Mouse (Mus musculus): Measurements from ENCODE around the gene Slc7a5. TPM values are rescaled to one million over a fixed set of nuclear protein-coding genes. Genes with fewer than 3 reads are reported as not detected.

The Slc7a5 gene
- polyA plus RNA-seq, 1 experiment, result 11.0 TPM

DNA sequence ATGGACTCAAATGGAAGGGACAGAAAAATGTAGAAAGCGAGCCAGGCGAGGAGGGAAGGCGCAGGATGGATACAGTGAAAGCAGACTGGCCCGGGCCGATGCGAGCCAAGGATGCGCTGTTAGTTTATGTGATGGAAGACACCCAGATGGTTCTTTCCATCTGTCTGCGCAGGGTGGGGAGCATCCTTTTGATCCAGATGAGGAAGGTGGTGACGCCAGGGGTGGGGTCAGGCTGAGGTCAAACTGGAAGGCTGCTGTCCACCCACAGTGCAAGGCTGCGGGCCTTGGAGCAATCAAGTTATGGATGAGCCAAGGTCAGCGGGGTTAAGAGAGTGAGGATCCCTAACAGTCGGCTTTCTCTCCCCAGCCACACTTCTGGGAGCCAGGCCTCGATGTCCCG lies 28.9 kb upstream of the Slc7a5 start:
- no peak for DNase-seq (ENCODE audit: low spot score)

DNA sequence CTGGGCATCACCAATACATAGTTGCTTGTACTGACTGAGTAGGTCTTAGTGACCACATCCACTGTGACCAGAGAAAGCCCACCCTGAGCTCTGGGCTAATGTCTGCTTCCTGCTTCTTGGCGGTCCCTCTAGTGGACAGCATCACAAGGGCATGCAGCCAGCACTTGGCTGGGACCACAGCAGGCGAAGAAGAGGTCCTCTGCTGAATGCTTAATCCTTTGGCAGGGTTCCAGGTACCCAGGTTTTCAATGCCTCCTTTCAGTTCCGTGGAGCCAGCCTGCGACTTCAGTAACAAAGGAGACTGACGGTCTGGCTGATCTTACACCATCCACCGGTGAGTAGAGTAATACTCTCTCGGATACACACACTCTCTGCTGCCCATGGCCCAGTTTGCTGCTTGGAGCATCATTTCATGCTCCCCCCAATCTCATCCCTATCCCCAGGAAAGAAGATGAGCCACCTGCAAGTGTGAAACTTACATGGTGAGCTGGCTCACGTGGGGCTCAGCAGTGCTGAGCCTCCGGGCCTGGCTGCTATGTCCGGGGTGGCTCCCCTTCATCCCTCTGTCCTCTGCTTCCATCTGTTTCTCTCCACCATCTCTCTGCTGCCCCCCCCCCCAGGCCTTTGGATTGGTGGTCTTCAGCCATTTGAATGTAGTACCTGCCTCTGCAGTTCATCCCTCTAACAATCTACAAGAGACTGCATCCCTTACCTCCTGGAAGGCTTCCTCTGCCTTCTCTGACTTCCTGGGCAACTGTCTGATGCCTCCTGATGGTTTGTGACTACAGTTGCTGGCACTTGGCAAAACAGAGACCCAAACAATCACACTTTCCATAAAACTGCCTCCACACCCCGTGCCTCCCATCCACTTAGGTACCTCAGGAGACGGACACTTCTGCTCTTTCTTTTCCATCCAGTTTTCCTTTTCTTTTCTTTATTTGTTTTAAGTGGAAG lies 28.1 kb upstream of the Slc7a5 start:
- DNase-seq (ENCODE audit: low spot score), result no peak

DNA sequence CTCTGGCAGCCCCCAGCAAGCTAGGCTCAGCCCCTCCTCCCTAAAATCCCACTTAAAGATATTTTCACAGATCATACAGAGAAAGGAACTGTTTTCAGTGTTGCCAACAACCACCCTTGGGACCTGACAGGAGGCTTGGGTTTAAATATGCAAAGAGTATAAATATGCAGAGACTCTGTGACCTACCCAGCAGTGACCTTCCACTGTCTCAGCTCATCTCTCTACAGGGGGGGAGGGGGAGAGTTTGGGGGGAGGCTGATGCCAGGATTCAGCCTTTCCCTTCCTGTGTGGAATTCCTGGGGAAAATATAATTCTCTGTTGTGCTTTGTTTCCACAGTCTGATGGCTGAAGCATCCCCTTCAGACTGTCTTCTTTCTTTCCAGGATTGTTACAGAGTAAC lies 27.4 kb upstream of the Slc7a5 start:
- no peak for DNase-seq (ENCODE audit: low spot score)

DNA sequence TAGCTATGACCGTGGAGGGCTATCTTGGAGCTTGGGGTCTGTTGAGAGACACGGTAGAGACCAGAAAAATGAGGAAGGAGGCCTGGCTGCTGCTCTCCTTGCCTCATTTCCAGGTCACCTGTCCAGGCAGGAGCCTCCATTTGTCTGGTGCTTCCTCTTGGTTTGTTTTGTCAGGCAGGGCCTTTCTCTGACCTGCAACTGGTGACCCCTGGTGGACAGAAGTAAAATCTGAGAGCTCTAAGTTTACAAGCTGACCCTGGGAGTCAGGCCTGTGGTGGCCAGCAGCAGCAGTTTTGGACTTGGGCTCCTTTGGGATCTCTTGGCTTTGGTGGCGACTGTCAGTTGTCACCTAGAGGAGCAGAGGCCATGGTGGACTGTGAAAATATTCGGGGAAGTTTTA lies 27.0 kb upstream of the Slc7a5 start:
- DNase-seq (ENCODE audit: low spot score), result no peak

DNA sequence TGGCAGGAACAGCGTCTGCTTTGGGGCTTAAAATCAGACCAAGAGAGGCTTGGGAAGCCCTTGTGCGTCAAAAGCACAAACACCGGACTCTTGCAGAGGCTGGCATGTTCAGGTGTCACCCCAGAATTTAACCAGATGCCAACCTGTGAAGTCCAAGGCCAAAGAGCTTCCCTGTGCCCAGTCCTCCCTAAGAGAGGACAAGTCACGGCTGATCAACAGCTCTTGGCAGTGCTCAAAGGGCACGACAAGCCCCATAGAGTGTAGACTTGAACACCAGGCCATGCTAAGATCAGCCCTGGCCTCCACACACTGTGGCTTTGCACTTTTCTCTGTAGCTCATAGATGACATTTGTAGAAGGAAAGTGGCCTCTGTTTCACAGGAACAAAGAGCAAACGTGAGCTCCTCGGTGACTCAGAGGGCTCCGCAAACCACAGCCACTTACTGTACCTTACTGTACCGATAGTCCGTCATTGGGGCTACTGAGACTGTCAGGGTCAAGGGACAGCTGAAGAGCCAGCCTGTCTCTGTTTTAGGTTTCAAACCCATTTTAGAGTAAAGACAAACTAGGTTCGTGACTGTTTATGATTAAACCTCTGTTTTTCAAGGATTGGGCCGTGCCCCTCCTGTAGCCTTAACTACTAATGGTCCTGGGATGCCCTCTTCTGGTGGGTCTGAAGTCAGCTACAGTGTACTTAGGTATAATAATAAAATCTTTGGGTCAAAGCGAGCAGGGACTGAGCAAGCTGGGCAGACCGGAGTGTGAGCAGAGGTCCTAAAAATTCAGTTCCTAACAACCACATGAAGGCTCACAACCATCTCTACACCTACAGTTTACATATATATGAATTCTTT lies 25.4 kb upstream of the Slc7a5 start:
- no peak for DNase-seq (ENCODE audit: low spot score)

DNA sequence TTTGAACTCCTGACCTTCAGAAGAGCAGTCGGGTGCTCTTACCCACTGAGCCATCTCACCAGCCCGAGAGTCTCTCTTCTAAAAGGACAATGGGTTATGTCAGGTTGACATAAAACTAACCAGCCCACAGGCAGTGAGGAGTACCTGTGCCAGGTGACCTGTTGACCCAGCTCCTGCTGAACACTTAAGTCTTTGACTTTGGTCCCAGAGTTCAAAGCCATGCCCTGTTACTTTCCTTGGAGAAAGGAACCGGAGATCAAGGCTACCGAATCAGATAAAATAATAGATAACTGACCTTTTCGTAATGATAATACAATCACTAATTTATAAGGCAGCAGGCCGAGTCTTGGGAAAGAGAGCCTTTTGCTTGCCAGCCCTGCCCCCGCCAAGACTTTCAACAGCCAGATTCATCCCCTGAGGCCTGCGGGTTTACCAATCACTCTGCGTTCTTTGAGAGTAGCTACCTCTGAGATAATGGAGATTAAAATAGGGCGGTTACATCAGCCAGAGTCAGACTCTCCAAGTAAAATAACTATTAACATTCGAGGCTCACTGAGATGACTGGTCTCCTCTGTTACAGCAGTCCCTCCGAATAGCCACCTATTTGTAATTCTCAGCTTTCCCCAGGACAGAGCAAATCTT lies 24.7 kb upstream of the Slc7a5 start:
- no peak for DNase-seq (ENCODE audit: low spot score)

DNA sequence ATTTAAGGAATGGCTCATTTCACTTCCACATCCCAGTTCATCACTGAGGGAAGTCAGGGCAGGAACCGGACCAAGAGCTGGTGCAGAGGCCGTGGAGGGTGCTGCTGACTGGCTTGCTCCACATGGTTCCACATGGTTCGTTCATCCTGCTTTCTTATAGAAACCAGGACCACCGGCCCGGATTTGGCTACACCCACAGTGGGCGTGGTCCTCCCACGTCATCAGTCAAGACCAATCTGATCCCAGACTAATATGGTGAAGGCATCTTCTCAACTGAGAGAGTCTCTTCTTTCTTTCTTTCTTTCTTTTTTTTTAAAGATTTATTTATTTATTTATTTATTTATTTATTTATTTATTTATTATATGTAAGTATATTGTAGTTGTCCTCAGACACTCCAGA lies 24.1 kb upstream of the Slc7a5 start:
- DNase-seq (ENCODE audit: low spot score), result no peak

DNA sequence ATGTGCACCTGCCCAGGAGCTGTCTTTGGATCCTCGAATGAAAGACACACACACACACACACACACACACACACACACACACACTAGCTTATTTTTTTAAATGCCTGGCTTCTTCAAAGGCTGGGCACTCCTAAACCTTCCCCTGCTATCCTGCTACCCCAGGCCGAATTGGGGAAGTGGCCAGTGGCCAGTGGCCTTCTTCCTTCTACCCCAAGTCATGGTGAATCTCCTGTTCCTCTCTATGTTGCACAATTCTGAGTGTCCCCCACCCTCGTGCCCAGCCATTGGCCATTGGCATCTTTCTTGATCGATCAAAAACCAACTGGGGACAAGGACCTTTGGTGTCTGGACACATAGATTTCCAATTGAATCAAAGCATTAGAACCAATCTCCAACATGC lies 22.6 kb upstream of the Slc7a5 start:
- no peak for DNase-seq (ENCODE audit: low spot score)

DNA sequence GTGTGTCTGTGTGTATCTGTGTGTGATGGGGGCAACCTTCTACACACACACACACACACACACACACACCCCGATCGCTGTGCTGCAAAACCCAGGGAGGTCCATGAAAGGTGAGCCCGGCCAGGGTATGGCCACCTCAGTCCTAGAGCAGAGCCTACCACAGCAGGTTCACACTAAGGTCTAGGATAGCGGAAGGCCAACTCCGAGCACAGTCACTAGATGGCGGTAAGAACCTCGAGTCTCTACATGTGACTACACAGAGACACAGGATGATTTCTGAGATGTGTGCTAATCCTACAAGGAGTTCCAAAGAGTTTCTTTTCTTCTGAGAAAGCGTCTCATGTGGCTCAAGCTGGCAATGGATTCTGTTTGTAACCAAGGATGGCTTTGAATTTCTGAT lies 19.8 kb upstream of the Slc7a5 start:
- no peak for DNase-seq (ENCODE audit: low spot score)

DNA sequence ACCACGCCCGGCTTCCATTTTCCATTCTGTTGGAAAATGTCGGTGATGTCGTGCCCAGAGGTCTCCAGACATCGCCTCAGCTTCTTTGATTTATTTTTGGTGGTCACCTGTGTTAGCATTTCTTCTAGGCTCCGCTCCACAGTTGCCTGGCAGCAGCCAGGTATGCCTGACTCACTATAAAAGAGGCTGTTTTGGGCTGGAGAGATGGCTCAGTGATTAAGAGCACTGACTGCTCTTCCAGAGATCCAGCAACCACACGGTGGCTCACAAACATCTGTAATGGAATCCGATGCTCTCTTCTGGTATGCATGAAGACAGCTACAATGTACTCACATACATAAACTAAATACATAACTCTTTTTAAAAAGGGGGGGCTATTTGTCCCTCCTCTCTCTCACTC lies 18.8 kb upstream of the Slc7a5 start:
- no peak for DNase-seq (ENCODE audit: low spot score)

DNA sequence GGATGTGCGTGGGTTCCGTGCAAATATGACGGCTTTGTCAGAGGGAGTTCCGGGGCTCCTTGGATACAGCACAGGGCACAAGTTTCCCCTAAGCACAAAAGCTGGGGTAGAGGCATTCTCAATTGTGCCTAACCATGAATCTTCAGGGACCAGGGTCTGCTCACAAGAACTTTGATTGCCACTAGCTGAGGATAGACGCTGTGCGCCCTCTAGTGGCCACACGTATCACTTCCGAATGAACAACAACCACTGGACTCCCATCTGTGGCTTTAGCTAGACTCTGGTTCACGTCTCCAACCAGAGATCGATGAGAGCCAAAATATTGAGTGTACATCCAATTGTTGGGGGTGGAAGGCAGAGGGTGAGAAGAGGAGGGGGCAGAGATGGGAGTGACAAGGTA lies 18.1 kb upstream of the Slc7a5 start:
- DNase-seq (ENCODE audit: low spot score), result peak; percentile 52

DNA sequence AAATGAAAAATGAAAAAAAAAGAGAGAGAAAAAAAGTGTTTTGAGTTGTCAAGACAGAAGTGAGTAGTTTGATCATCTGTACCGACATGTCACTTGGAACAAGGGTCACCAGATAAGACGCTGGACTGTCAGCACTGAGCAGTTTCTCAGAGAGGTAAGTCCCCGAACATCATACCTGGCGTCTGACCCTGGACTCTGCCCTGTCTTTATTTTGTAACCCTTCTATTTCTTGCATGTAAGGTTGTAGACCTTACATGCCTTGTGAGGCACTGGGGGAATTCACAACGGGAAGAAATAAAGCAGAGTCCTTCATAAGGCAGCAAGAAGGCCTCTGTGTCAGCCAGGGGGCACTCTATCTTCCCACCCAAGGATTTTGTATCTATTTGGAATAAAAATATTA lies 17.2 kb upstream of the Slc7a5 start:
- DNase-seq (ENCODE audit: low spot score), result no peak

DNA sequence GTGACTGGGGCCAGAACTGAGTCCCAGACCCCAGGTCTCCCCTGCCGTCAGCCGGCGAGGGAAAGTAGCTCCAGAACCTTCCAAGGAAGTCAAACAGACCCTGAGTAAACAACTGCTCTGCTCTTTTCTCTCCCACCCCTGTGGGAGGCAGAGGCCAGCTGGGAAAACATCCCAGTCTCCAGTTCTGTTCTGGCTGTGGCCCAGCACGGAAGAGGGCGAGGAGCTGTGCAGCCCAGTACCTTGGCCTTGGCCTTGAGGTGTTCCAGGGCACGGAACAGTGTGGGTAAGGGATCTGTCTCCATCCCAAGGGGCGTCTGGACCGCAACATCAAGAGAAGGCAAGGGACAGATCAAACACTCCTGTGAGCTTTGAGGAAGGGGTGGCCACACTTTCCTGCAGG lies 14.6 kb upstream of the Slc7a5 start:
- no peak for DNase-seq (ENCODE audit: low spot score)

DNA sequence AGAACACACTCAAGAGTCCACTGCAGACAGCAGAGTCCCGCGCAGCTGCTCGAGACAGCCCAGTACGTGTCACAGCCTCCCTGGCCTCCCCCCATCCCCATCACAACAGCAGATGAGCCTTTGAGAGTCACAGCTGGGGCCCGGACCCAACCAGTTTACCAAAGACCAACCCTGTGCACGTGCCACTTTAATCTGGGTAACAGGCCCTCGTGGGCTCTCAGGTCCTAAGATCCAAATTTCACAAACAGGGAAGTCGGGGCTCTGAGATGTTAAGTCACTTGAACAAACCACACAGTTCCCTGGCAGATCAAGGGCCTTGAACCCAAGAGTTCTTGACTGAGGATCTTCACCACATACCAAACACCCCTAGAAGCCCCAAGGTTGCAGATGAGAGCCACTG lies 14.1 kb upstream of the Slc7a5 start:
- no peak for DNase-seq (ENCODE audit: low spot score)

DNA sequence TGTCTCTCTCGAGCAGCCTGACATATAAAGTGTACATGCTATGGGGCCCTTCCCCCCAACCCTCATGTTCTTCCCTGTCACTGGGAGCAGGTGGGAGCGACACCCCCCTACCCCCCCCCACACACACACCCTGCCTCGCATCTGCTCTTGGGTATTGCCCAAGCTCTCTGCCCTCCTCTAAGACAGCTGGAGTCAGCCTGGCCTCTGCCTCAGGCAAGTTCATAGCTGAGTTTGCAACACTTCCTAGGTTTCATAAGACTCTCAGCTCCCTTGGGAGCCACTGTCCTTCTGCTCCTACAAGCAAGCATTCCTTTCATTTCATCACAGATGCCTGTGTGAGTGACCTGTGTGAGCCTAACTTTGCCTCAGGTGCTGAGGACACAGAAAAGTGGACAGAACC lies 12.2 kb upstream of the Slc7a5 start:
- no peak for DNase-seq (ENCODE audit: low spot score)

DNA sequence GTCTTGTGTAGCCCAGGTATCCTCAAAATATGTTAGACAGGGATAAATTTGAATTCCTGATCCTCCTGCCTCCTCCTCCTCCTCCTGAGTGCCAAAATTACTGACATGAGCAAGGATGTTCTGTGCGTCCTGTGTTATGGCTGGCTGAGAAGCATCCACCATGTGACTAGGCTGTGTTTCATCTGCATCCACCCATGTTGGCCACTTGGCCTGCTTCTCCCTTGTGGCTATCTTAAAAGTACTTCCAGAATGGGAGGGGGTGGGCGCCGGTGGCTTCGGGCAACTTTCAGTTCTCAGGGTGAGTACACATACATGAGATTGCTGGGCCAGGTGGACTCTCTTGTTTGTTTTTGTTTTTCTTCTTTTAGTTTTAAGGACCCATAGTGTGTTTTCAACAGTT lies 11.7 kb upstream of the Slc7a5 start:
- DNase-seq (ENCODE audit: low spot score), result no peak

DNA sequence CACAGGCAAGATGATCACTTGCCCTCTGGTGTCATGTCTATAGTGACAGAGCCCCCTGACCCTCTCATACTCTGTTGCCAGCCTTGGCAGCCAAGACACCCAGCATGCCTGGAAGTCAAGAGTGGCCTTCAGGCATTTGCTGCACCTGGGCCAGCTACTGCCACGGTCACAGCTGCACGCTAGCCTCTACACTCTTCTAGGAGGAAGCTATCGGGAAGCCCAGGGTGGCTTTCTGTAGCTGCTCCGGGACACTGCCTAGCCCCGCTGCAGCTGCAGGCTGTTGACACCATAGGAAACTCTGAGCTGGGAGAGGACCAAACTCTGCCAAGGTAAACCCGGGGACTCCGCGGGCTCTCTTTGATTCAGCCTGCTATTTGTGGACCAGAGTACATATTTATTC lies 5.9 kb upstream of the Slc7a5 start:
- no peak for DNase-seq (ENCODE audit: low spot score)

DNA sequence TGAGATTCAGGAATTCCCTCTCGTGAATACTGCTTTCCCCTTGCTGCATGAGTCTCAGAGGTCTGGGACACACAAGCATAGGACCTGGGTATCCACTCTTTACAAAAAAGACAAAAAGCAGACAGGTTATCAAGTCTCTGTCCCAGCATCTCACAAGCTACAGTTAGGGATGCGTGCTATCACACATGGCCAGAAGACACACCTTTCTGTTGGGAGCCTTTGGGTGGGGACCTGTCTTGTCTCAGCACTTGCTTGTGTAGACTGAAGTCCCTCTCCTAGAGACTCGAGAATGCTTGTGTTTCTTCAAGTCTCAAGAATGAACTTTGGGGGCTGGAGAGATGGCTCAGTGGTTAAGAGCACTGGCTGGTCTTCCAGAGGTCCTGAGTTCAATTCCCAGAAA lies 5.3 kb upstream of the Slc7a5 start:
- DNase-seq (ENCODE audit: low spot score), result no peak

DNA sequence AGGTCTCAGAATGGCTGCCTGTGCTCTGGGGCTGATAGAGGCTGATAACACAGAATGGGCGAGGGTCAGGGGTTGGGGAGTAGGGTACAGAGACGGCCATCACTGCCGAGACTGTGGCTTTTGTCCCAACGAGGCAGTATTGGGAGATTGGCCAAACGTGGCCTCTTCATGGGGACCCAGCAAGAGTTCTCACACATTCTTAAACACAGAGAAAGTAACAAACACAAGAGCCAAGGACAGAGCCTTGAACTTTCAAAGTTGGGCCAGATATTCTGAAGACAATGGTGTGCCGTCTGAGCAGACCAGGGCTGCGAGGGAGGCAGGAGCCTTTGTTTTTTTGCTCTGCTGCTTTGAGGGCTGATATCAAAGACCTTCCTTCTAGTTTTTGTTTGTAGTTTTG lies 4.5 kb upstream of the Slc7a5 start:
- DNase-seq (ENCODE audit: low spot score), result no peak

DNA sequence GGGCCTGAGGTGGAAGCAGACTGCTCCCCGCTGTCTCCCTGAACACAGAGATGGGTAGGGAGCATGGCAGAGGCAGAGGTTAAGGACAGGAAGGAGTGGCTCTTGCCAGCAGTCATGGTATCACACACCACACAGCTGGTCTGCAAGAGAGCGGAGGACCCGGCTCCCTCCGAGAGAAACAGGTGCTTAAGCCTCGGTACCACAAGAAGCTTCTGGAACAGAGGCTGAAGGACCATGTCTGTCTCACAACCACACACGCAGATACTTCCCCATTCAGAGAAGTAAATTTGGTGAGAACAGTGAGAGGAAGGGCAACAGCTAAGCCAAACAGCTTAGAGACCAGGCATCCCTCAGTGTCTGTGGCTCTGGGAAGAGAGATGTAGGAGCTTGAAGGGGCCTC lies 3.9 kb upstream of the Slc7a5 start:
- DNase-seq (ENCODE audit: low spot score), result no peak

DNA sequence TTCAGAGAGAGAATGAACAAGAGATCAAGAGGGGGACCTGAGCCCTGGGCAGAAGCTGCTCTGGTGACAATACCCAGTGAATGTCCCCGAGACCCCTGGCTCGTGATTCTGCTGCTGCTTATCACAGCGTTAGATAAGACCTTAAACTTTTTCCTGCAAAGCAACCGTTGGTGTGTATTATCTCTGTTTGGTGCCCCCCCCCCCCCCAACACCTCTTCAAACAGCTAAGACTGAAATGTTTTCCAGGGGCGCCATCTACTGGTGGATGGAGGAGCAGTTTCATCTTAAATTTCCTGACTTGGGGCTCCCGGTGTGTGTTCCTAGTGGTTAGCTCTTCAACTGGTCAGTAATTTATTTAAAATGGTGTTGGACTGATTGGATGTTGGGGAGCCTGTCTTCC lies 2.2 kb upstream of the Slc7a5 start:
- no peak for DNase-seq (ENCODE audit: low spot score)

DNA sequence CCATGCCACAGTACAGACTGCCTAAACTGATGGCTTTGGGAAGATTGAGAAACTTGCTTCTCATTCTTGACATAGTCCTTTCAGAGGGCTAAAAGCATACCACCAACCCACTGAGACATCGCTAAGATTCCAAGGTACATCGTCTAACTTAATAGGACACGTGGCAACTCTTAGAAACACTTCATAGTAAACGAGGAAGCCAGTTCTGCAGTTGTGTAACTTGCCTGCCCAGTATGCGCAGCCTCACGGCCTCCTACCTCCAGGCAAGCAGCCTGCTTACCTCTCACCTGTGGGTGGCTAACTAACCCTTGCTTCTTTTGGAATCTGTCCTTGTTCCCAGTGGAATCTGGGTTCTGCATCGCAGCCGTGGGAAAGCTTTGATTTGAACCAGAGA lies 1.7 kb upstream of the Slc7a5 start:
- no peak for DNase-seq (ENCODE audit: low spot score)
